Mouse (Mus musculus) midbrain, embryonic 14.5 days (tissue): Measurements from ENCODE around the gene Allc. TPM values are rescaled to one million over a fixed set of nuclear protein-coding genes. Genes with fewer than 3 reads are reported as not detected.
A peak's percentile ranks its signal among the peaks of the same experiment; 100 is the strongest.

Experiments
- ATAC-seq: fragments of 200-750 bp; cut with Nextera tagmentation; 2 replicates; pipeline ENCODE4 v1.8.0; 2017; ENCODE audit warnings: moderate number of reproducible peaks, moderate library complexity; ENCODE audit not compliant: low FRiP score, low TSS enrichment
- DNase-seq: peaks from one replicate; pipeline ENCODE4 v3.0.0-alpha.2; 2015
- H3K27ac ChIP-seq: fragments of 300-500 bp; sonication (generic); replicated peaks from 2 replicates; pipeline ENCODE4 v1.5.1; 2014; ENCODE audit warnings: mild to moderate bottlenecking, low read depth, low read length, moderate library complexity
- H3K27me3 ChIP-seq: fragments of 300-500 bp; sonication (generic); 2 replicates; pipeline ENCODE4 v1.6.1; 2014; ENCODE audit warnings: low read length, control low read depth, mixed read lengths; ENCODE audit not compliant: control insufficient read depth, insufficient read depth
- H3K36me3 ChIP-seq: fragments of 300-500 bp; sonication (generic); 2 replicates; pipeline ENCODE4 v1.6.1; 2014; ENCODE audit warnings: low read length, control low read depth; ENCODE audit not compliant: control insufficient read depth, insufficient read depth
- H3K4me1 ChIP-seq: fragments of 300-500 bp; sonication (generic); 2 replicates; pipeline ENCODE4 v1.6.1; 2014; ENCODE audit warnings: mild to moderate bottlenecking, antibody characterized with exemption, low read length, control low read depth; ENCODE audit not compliant: control insufficient read depth, insufficient read depth
- H3K4me2 ChIP-seq: fragments of 300-500 bp; sonication (generic); 2 replicates; pipeline ENCODE4 v1.6.1; 2014; ENCODE audit warnings: mild to moderate bottlenecking, low read length, moderate library complexity
- H3K4me3 ChIP-seq: fragments of 300-500 bp; sonication (generic); replicated peaks from 2 replicates; pipeline ENCODE4 v1.5.1; 2014; ENCODE audit warnings: low read depth, low read length
- H3K9ac ChIP-seq: fragments of 300-500 bp; sonication (generic); replicated peaks from 2 replicates; pipeline ENCODE4 v1.6.1; 2014; ENCODE audit warnings: mild to moderate bottlenecking, low read length, moderate library complexity
- H3K9me3 ChIP-seq: fragments of 300-500 bp; sonication (generic); 2 replicates; pipeline ENCODE4 v1.6.1; 2016; ENCODE audit warnings: low read length, control low read depth, mixed read lengths; ENCODE audit not compliant: control insufficient read depth
- WGBS: fragments of 180-500 bp; shearing (Covaris S2); extraction: QIAGEN DNeasy Blood & Tissue Kit; methylation state at CpG from one replicate; pipeline ENCODE4 v1.1.7; 2014; 5-methylcytosine and 5-hydroxymethylcytosine counted together
- polyA plus RNA-seq: library from polyadenylated mRNA; unstranded; fragments of >200 nt; fragmentation: Nextera tagmentation; extraction: Ambion mirVana; gene quantifications from 2 replicates; pipeline ENCODE4 v1.2.1, GENCODE M21; 2014

Gene Allc
- polyA plus RNA-seq, 1 experiment from 2014 or later, result not detected

DNA sequence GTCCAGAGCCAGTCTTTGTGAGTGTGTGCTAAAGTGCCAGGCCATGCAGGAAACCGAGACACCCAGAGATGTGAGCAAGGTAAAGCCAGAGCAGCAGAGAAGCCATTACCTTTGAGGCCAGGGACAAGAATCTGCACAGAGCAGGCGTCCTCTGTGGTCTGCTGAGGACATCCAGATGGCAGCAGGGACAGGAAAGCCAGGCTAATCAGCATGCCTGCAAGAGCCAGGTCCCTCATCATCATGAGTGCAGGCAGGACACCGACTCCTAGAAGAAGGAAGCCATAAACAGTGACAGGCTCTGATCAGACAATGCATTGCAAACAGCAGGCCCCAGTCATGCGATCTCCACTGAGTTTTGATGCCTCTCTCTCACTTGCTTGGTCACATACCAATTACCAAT lies 35.0 kb upstream of the Allc start:
- ATAC-seq, result no peak
- no peak overlapping the region for H3K4me3 ChIP-seq
- no peaks in the 10 kb centered on the region for H3K9me3 ChIP-seq
- DNase-seq, result no peak
- H3K27me3 ChIP-seq, result no peaks in the 10 kb centered on the region
- H3K9ac ChIP-seq, result no peak overlapping the region
- no peaks in the 10 kb centered on the region; the same call in 1 of the 2 replicates for H3K4me1 ChIP-seq
- H3K36me3 ChIP-seq, result no peaks in the 10 kb centered on the region
- WGBS, result 79% methylated on average over 4 of the region's 4 CpGs
- no peak overlapping the region for H3K27ac ChIP-seq
- H3K4me2 ChIP-seq, result no peak overlapping the region

DNA sequence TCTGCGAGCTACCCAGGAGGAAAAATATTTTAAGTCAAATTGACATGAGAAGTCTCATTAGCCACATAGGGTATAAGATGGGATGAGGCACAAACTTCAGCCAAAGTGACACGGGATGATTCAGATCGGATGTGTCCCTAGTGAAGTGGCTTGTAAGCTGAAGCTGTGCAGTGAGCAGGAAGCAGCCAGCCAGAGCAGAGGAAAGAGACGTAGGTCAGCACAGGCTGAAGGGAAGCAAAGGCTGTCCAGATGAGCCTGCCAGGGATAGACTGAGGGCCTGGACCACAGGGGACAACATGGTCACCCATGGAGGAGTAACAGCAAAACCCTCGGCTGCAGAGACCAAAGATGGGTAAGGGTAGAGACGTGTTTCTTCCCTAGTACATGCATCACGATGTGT lies 32.1 kb upstream of the Allc start:
- ATAC-seq (no peak), DNase-seq (no peak)
- Histone ChIP-seq H3K9me3 (no peaks in the 10 kb centered on the region), H3K4me1 (no peaks in the 10 kb centered on the region), H3K4me3 (no peak overlapping the region), H3K4me2 (no peak overlapping the region), H3K9ac (no peak overlapping the region), H3K36me3 (no peaks in the 10 kb centered on the region), H3K27ac (no peak overlapping the region), H3K27me3 (no peaks in the 10 kb centered on the region)
- WGBS, result 69% methylated on average over 7 of the region's 7 CpGs

DNA sequence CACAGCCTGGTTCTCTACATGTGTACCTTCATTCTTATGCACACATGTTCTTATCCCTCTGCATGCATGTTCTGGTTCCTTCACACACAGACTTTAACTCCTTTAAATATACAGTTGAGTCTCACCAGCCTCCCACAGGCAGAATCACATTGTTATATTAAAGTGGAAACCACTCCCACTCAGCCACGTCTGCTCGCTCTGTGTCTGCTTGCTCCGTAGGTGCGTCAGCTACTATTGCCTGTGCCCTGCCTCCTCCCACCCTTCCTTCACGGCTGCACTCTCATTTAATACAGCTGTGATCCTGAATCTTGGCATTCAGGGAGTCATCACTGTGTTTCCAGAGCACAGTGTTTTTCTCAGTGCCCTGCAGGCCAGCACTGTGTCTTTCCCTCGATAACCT lies 30.1 kb upstream of the Allc start:
- H3K9me3 ChIP-seq, result no peaks in the 10 kb centered on the region
- H3K27me3 ChIP-seq, result no peaks in the 10 kb centered on the region
- H3K9ac ChIP-seq, result no peak overlapping the region
- H3K27ac ChIP-seq, result no peak overlapping the region
- H3K4me1 ChIP-seq, result peaks cover 13% of the 10 kb centered on the region
- DNase-seq, result no peak
- 68% methylated on average over 6 of the region's 6 CpGs for WGBS
- ATAC-seq, result no peak
- no peak overlapping the region for H3K4me3 ChIP-seq
- no peaks in the 10 kb centered on the region for H3K36me3 ChIP-seq
- no peak overlapping the region for H3K4me2 ChIP-seq

DNA sequence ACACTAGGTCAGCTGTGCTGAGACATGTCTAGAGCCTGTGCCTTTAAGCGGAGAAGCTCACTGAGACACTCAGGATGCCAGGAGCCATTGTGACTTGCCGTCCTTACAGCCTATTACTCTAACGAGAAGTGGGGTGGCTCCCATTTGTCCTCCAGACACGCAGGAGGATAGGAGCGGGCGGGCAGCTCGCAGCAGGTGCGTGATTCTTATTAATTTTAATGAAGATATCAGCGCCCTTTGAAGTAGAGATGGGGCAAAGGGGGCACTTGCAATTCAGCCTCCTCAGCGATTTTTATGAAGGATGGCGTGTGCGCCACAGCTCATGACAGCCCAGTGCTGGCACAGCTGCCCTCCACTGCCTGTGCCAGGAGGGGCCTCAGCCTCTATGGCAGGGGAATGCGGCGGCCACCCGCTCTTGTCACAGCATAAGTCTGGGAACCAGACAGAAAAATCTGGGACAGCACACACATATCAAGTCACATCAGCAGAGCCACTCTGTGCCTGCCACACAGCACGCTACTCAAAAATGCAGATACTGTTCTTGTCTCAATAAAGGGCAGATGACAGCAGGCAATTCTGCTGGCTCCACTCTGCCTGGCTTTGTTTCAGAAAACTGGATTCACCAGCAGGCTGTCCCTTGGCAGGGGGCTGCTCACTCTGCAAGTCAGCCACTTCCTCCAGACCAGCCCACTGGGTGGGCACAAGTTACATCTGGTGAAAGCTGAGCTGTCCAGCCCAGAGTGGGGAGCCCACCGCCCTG lies 25.4 kb upstream of the Allc start:
- Histone ChIP-seq H3K27ac (peak overlapping the region; percentile 90), H3K36me3 (no peaks in the 10 kb centered on the region), H3K27me3 (no peaks in the 10 kb centered on the region), H3K4me1 (peaks cover 17% of the 10 kb centered on the region), H3K4me2 (peak overlapping the region; percentile 47), H3K9me3 (no peaks in the 10 kb centered on the region), H3K4me3 (peak overlapping the region; percentile 14; the same call in 1 of the 2 replicates), H3K9ac (peak overlapping the region; percentile 51)
- WGBS, result 26% methylated on average over 17 of the region's 17 CpGs
- ATAC-seq, result peak; percentile 82
- peak; percentile 73 for DNase-seq

DNA sequence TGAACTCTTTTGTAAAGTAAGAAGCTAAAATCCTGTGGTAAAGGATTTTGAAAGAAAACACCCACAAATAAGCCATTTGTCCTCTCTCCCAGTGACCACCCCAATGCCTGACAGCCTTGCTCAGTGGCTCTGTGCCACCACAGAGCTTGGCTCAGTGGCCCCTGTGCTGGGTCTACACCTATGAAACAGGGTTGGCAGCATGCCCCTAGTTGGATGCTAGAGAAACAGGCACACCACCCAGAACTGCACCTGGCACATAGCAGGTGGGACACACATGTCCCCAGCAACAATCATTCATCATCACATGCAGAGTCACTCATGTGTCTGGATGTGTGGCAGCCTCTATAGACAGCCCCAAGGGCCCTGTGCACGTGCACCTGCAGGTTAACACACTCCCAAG lies 21.2 kb upstream of the Allc start:
- Histone ChIP-seq H3K4me2 (no peak overlapping the region), H3K27ac (no peak overlapping the region), H3K4me1 (peaks cover 21% of the 10 kb centered on the region), H3K27me3 (no peaks in the 10 kb centered on the region), H3K9me3 (no peaks in the 10 kb centered on the region), H3K9ac (no peak overlapping the region), H3K4me3 (no peak overlapping the region), H3K36me3 (no peaks in the 10 kb centered on the region)
- DNase-seq, result no peak
- no peak for ATAC-seq
- 68% methylated on average over 1 of the region's 1 CpGs for WGBS

DNA sequence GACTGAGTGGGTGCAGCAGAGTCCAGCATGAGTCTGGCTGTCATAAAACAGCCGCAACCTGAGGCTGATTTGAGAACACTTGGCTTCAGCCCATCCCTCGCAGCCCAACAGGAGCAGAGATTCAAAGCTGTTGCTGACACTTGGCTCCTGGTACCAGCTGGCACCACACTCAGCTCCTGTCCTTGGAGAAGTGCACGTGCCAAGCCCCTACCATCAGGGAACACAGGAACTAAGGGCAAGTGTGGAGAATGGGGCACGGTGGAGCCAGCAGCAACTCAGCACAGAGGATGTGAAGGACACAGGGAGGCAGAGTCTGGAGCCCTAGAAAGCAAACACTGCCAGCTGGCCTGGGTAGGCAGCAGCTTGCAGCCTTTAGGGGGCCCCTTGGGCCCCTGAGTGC lies 19.9 kb upstream of the Allc start:
- H3K36me3 ChIP-seq, result no peaks in the 10 kb centered on the region
- H3K27me3 ChIP-seq, result no peaks in the 10 kb centered on the region
- 27% methylated on average over 4 of the region's 4 CpGs for WGBS
- ATAC-seq (no peak), DNase-seq (peak; percentile 37)
- no peaks in the 10 kb centered on the region for H3K9me3 ChIP-seq
- H3K4me2 ChIP-seq, result no peak overlapping the region
- peaks cover 12% of the 10 kb centered on the region for H3K4me1 ChIP-seq
- H3K4me3 ChIP-seq, result no peak overlapping the region
- no peak overlapping the region for H3K9ac ChIP-seq
- H3K27ac ChIP-seq, result no peak overlapping the region

DNA sequence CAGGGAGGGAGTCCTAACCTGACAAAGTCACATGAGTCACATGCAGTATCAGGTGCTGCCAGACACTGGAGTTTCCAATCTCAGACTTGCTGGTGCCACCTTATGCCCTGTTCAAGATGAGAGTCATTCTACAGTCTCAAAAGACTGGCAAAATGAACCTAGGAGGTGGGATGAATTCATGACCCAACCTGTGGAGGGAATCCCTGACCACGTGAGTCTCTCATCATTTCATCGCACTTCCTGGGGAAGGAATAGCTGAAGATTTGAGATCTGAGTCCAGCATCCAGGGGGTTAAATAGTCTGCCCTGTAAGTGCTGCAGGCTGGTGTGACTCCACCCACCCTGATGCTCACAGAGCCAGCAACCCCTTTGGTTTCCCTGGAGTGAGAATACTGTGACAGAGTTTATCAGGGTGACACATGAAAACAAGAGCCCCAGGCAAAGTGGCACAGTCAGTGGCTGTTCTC lies 16.2 kb upstream of the Allc start:
- Histone ChIP-seq H3K4me2 (no peak overlapping the region), H3K9ac (no peak overlapping the region), H3K9me3 (no peaks in the 10 kb centered on the region), H3K4me3 (no peak overlapping the region), H3K27ac (no peak overlapping the region), H3K36me3 (no peaks in the 10 kb centered on the region), H3K27me3 (no peaks in the 10 kb centered on the region), H3K4me1 (0 out of 2 replicates have a peak, but pooled peaks cover 9% of the 10 kb centered on the region)
- ATAC-seq (peak; percentile 53; the same call in 1 of the 2 replicates), DNase-seq (peak; percentile 70)
- WGBS, result 55% methylated on average over 2 of the region's 2 CpGs

DNA sequence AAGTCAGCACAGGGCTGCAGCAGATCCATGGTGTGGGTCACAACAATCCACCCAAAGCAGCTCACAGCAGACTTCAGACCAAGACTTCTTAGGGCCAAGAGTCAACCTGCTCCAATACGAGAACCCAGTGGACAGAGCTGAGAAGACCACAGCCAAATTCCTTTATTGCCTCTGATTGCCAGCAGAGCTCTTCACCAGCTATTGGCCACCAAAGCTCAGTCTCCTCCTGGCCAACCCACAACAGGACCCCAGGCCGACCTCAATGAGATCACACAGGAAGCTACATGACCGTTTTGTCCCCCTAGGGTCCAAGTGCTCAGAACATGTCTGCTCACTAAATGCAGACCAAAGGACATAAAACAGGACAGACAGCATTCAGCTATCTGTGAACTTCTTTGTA lies 15.8 kb upstream of the Allc start:
- H3K27ac ChIP-seq, result no peak overlapping the region
- WGBS, result 74% methylated on average over 3 of the region's 3 CpGs
- H3K4me3 ChIP-seq, result no peak overlapping the region
- no peak for DNase-seq
- H3K9me3 ChIP-seq, result no peaks in the 10 kb centered on the region
- H3K4me1 ChIP-seq, result 0 out of 2 replicates have a peak, but pooled peaks cover 9% of the 10 kb centered on the region
- H3K27me3 ChIP-seq, result no peaks in the 10 kb centered on the region
- H3K9ac ChIP-seq, result no peak overlapping the region
- no peaks in the 10 kb centered on the region for H3K36me3 ChIP-seq
- ATAC-seq, result no peak
- no peak overlapping the region for H3K4me2 ChIP-seq

DNA sequence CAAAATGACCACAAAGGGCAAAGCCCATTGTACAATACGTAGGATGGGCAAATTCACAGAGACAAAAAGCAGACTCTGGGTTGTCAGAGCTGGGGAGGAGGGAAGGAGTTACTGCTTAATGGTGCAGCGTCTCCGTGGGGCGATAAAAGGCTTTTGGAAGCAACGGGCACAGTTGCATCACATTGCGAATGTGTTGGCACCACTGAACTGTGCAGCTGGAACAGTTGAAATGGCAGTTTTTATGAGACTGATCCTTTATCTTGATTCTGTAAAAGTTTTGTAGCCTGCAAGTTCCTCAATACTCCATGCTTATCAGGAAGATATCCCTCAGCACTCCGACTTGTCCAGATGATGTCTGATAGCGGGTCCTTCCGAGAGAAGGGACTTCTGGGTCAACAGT lies 15.4 kb upstream of the Allc start:
- Histone ChIP-seq H3K9ac (no peak overlapping the region), H3K27me3 (no peaks in the 10 kb centered on the region), H3K9me3 (no peaks in the 10 kb centered on the region), H3K27ac (no peak overlapping the region), H3K36me3 (no peaks in the 10 kb centered on the region), H3K4me1 (0 out of 2 replicates have a peak, but pooled peaks cover 9% of the 10 kb centered on the region), H3K4me3 (no peak overlapping the region), H3K4me2 (no peak overlapping the region)
- ATAC-seq (no peak), DNase-seq (no peak)
- WGBS, result 90% methylated on average over 9 of the region's 9 CpGs
